Mouse (Mus musculus) layer of hippocampus, adult 18-20 months (tissue): ENCODE results near the gene Slc25a12. TPM values are rescaled to one million over a fixed set of nuclear protein-coding genes. Genes with fewer than 3 reads are reported as not detected.

Source experiments
- DNase-seq, 2 experiments: peaks; one replicate each; pipeline ENCODE4 v3.0.0; 2022; ENCODE audit warnings: low spot score in 2 of 2
- total RNA-seq, 2 experiments: library from RNA; stranded (reverse); gene quantifications; 2 replicates each; pipeline ENCODE4 v1.2.3; 2021

The Slc25a12 gene
- total RNA-seq, 2 experiments from 2014 or later, result 150 to 164 TPM

GRCm38 (mm10) chr2:71350904-71351726 is 16.4 kb downstream of the Slc25a12 start:
- no peak for DNase-seq

GRCm38 (mm10) chr2:71350181-71350580 is 17.4 kb downstream of the Slc25a12 start:
- DNase-seq, result no peak

DNA sequence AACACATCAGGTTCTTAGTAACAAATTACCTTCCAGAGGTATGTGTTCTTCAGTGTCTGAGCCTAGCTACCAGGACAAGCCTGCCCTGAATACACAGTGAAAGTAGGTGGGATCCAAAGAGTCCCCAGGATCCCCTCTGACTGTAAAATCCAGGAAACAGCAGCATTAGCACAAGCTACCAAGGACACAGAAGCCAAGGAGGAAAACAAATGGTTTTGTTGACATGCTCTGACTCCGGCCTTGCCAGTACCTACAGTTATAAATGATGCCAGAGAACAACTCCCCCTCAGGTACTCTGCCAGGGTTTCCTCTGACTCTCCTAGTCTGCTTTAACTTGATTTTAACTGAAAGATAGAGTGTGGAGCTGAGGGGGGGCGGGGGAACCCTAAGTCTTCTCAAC is 18.0 kb downstream of the Slc25a12 start:
- no peak for DNase-seq

DNA sequence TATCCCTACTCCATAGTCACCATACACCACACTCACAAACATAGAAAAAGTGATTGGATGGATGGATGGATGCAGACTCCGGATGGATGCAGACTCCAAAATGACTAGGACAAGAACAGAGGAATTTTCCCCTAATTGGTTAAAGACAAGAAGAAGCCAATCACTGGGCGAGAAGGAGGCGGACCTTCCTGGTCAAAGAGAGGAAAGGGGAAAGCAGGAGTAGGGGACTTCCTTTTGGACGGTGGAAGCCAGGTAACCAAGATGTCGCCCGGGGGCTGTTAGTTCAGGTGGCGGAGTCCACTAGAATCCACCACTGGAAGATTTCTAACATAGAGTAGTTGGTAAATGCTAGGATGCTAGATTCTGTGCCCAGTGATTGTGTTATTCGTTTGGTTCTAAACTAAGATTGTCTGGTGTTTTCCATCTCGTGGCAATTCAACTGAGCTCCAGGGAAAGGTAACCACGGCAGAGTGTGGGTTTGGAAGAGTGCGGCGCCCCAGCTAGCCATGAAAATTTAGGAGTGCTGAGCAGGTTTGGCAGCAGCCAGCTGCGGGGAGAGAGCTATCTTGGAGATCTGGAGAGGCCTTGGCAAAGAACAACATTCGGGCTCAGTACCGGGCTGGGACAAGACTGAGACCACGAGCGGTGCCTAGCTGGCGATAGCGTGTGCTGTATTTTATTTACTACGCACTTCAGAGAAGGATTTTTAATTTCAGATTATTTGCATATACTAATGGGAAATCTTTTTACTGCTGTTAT is 19.6 kb downstream of the Slc25a12 start:
- no peak for DNase-seq

- DNase-seq, result no peak
Measured at GRCm38 (mm10) chr2:71347160-71347559, 20.4 kb downstream of the Slc25a12 start.

DNA sequence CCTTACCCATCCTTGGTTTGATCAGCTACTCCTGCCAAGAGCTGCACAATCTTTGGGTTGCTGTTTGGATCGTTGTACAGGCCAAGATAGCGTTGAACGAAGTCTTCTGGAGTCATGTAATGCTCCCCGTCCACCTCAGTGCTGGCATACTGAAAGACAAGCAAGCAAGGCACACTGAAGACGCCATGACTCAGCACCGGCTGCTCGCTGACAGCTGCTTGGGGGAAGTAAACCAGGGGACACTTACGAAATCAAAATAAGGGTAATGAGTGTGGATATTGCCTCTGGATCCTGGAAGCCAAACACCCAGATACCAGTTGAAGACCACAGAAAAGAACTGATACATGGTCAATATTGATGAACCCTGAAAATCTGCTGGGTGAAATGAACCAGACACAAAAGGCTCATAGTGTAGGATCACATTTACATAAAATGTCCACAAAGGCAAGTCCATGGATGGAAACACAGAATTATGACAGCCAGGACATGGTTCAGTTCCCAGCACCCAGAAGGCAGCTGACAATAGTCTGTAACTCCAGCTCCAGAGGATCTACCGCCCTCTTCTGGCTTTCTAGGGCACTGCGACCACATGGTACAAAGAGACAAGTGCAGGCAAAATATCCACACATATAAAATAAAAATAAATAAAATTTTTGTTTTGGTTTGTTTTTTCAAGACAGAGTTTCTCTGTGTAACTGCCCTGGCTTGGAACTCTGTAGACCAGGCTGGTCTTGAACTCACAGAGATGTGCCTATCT is 23.5 kb downstream of the Slc25a12 start:
- DNase-seq, result peak; percentile 30 to 35

DNA sequence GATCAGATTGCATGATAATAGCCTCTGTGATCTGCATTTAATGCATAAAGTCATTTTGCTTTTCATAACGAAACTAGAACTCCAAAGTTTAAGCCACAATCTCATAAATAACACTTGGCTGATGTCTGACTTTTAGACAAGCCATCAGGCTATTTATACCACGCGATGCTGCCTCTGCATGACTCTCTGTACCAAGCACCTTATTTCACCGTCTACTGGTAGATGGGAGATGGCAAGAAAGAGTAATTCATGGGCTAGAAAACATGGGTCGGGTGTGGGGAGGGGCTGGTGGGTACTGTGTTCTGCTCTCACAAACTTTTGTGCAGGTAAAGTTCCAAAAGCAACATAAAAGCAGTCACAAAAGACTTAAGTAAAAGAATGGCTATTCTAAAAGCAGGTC is 27.4 kb downstream of the Slc25a12 start:
- DNase-seq, result no peak

- DNase-seq, result no peak
Measured at GRCm38 (mm10) chr2:71338145-71338796, 29.3 kb downstream of the Slc25a12 start.

DNA sequence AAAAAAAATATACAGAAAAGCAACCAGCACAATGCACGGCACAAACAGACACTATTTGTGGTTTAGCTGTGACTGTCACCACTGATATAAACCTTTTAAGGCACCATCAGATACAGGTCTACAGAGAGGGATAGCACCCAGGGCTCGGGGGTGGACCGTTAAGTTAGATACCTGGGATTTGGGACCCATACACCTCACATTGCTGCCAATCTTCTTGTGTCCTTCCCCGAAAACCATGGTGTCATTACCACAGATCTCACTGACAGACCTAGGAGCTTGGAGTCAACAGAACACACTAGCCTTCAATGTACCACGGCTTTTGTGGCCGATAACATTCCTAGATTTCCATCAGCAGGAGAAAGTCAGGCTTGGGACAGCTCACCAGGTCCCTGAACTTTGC is 30.9 kb downstream of the Slc25a12 start:
- DNase-seq, result no peak

DNA sequence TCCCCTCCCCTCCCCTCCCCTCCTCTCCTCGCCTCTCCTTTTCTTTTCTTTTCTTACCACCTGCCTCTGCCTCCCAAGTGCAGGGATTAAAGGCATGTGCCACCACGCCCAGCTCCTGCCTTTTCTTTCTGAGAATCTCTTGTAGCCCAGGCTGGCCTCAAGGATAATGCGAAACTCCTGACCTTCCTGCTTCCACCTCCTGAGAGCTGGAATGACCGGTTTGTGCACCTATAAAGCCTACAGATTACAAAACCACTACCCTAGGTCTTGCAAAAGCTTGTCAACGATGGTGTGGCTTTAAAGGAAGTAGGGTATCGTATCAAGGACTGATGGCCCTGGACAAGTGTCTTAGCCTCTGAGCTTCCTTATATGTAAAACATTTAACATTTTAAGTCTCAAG is 31.3 kb downstream of the Slc25a12 start:
- no peak for DNase-seq

DNA sequence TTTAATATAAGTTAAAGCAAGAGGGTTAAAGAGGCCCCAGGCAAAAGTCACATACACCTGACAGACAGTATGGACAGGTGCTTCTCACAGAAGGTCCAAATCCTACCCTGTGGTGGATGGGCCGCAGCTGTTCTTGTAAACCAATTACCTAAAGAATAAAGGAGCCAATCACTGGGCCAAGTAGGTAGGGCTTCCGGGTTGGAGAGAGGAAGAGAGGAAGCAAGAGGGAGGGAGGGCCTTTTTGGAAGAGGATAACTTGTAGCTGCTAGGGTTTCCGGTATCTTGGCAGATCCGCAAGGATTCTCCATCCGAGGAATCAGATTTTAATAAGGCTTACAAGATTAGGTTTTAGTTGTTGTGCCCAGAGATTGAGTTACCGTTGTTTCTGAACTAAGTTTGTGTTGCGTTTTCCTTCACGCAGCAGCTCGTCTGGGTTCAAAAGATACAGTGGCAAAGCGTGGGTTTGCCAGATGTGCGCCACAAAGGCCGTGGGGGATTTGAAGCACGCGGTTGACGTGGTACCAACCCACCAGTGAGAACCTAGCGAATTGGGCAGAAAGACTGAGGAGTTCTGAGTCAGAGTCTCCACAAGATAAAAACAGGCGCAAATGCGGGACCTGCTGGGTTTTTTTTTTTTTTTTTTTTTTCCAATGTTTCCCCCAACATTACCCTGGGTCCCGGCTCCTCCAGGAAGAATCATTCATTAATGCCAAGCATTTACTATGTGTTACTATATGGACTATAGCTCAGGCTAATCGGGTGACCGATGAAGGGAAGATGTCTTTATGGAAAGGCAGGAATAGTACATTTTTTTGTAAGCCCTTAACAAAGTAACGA is 33.3 kb downstream of the Slc25a12 start:
- no peak for DNase-seq

- DNase-seq, result no peak
Measured at GRCm38 (mm10) chr2:71329761-71330160, 37.8 kb downstream of the Slc25a12 start.

GRCm38 (mm10) chr2:71328391-71329160 is 39.0 kb downstream of the Slc25a12 start:
- no peak for DNase-seq

GRCm38 (mm10) chr2:71327715-71328114 is 39.8 kb downstream of the Slc25a12 start:
- DNase-seq, result no peak

GRCm38 (mm10) chr2:71326766-71327464 is 40.6 kb downstream of the Slc25a12 start:
- no peak for DNase-seq

DNA sequence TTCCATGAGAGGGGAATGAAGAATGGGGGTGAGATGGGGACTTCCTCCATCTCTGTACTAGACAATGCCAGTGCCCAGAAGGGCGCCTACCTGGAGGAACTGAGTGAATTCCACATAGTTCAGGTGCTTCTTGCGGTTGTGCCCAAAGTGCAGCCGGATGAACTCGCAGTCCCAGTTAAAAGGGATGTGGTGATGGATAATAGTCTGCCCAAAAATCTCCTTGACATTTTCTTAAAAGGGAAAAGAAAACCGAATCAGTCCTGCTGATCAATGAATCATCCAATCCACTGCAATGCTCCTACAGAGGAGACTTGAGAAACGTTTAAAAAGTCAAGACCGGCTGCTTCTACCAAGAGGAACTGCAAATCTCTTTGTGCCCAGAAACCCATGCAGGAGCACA is 43.7 kb downstream of the Slc25a12 start:
- DNase-seq, result no peak

DNA sequence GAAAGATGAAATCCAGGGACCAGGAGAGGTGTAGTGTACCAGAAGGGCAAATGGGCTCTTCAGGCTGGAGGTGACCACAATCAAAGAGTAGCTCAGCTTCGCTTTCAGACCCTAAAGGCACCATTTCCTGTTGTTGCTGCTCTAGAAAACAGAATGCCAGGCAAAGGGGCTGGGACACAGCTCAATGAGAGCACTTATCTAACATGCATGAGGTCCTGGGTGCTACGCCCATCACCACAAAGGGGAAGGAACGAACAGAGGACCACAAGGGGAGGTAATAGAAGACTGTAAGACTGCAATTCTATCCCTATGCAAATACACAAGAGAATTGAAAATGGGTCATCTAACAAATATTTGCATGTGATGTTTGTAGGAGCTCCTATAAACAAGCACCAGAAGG is 46.1 kb downstream of the Slc25a12 start:
- DNase-seq, result no peak

GRCm38 (mm10) chr2:71316116-71316789 is 51.3 kb downstream of the Slc25a12 start:
- no peak for DNase-seq
